Mouse (Mus musculus) kidney, adult 2 months (tissue): Measurements from ENCODE around the gene Wdr35. TPM values are rescaled to one million over a fixed set of nuclear protein-coding genes. Genes with fewer than 3 reads are reported as not detected.
"Not testable (repeated sequence)": the region's sequence is repeated elsewhere in the genome, so short reads cannot be mapped to it uniquely, and the experiment has no call there.

Source experiments
- DNase-seq: peaks from one replicate; pipeline ENCODE4 v3.0.0; 2021
- H3K27ac ChIP-seq: fragments of 200-500 bp; 2 replicates; pipeline ENCODE4 v1.5.1; 2012; ENCODE audit warnings: low read depth, low read length, control low read depth, inconsistent platforms; ENCODE audit not compliant: insufficient read depth
- H3K27me3 ChIP-seq: fragments of 200-500 bp; replicated peaks from 2 replicates; pipeline ENCODE4 v1.6.1; 2012; ENCODE audit warnings: mild to moderate bottlenecking, moderate library complexity, low read length, inconsistent platforms; ENCODE audit not compliant: control insufficient read depth, insufficient read depth
- H3K36me3 ChIP-seq: fragments of 200-500 bp; 2 replicates; pipeline ENCODE4 v1.6.1; 2012; ENCODE audit warnings: mild to moderate bottlenecking, moderate library complexity, low read length, inconsistent platforms; ENCODE audit not compliant: control insufficient read depth, insufficient read depth
- H3K4me1 ChIP-seq: fragments of 200-500 bp; 2 replicates; pipeline ENCODE4 v1.6.1; 2011; ENCODE audit warnings: low read length; ENCODE audit not compliant: control insufficient read depth, insufficient read depth
- H3K4me3 ChIP-seq: fragments of 200-500 bp; 2 replicates; pipeline ENCODE4 v1.5.1; 2011; ENCODE audit warnings: mild to moderate bottlenecking, low read depth, low read length, control low read depth; ENCODE audit not compliant: insufficient read depth
- CTCF ChIP-seq: fragments of 200-500 bp; conservative IDR thresholded peaks from 2 replicates; pipeline ENCODE4 v1.5.1; 2011; ENCODE audit warnings: low read depth, mild to moderate bottlenecking, control low read depth, low read length, moderate library complexity, mixed read lengths; ENCODE audit not compliant: insufficient read depth, insufficient read length
- POLR2A ChIP-seq: fragments of 200-500 bp; IDR thresholded peaks from one replicate; pipeline ENCODE4 v1.6.1; 2011; ENCODE audit warnings: low read depth, low read length, control low read depth
- WGBS: fragments of 180-500 bp; shearing (Covaris S2); methylation state at CpG from one replicate; pipeline ENCODE4 v1.1.7; 2018; 5-methylcytosine and 5-hydroxymethylcytosine counted together
- polyA plus RNA-seq: library from polyadenylated mRNA; depleted of rRNA; stranded (reverse); fragments of >200 nt; gene quantifications from 2 replicates; pipeline ENCODE4 v1.2.3, GENCODE M21; 2012; rRNA removed

The Wdr35 gene
- 5.3 and 6.0 TPM in 2 replicates for polyA plus RNA-seq

DNA sequence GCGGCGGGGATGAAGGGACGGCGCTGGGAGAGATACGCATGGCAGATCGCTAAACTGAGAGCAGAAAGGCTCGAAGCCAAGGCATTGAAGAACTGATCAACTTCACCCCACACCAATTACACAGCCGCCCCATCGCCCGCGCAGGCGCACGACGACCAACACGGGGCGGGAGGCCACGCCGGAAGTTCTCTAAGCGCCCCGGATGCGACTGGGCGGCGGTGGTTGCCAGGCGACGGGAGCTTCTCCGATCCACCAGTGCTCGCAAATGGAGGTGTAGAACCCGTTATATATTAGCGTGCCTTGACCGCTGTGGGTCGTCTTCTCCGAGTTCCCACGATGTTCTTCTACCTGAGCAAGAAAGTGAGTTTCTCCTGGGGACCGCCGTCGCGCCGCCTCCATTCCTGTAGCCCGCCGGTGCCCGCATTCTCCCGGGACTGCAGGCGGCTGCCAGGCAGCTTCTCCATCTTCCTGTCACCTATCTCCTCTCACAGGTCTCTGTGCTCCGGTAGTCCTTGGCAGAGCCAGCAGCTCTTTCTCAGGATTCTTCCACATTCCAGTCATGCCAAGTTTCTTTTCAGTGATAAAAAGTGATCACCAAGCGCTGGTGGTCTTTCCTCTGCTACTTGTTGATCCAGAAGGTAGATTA, at the start of gene Wdr35:
Gene Wdr35 (plus strand): TSS at position 73 of the 646 bp plus-strand sequence.
- peak; percentile 94 for DNase-seq
- under 1% methylated on average over 45 of the region's 45 CpGs for WGBS
- no peak for TF ChIP-seq CTCF
- TF ChIP-seq POLR2A: no peak
- H3K4me1 ChIP-seq: peaks cover 4% of the 10 kb centered on the region; the same call in 1 of the 2 replicates
- peaks cover 3% of the 10 kb centered on the region; the same call in 1 of the 2 replicates for H3K36me3 ChIP-seq
- H3K4me3 ChIP-seq: peak within 1 kb of the TSS; percentile 56
- H3K27ac ChIP-seq: no peak within 1 kb of the TSS
- no peaks in the 10 kb centered on the region for H3K27me3 ChIP-seq

DNA sequence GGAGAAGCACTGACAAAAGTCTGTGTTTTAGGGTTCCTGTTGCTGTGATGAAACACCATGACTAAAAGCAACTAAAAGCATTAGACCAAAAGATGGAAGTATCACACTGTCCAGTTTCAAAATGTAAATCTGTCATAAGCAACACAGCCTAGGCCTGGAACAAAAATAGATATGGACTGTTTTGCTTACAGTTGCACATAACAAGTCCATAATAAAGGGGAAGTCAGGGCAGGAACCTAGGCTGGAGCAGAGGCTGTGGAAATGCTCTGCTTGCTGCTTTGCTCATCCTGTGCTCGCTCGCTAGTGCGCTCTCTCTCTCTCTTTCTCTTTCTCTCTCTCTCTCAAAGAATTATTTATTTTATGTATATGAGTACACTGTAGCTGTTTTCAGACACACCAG, 46.0 kb upstream of the Wdr35 start:
- H3K27ac ChIP-seq: no peak overlapping the region
- peaks cover 19% of the 10 kb centered on the region; the same call in 1 of the 2 replicates for H3K4me1 ChIP-seq
- no peak overlapping the region for H3K4me3 ChIP-seq
- DNase-seq: no peak
- WGBS: 58% methylated on average over 3 of the region's 3 CpGs
- TF ChIP-seq POLR2A: no peak
- H3K27me3 ChIP-seq: no peaks in the 10 kb centered on the region
- peaks cover 2% of the 10 kb centered on the region for H3K36me3 ChIP-seq

DNA sequence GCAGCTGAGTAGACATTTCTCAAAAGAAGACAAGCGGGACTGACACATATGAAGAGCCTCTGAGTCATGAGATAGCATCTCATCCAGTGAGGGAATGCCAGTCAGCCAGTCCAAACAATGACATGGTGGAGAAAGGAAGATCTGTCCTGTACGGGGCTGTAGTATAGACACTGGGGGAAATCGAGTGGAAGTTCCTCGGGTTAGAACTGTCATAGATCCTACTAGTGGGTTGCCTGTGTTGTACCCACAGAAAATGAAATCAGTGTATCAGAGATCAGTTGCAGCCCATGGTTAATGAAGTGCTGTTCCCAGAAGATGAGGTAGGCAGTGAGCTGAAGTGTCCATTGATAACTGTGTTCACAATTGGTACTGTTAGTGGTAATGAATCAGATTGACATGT, 44.9 kb upstream of the Wdr35 start:
- H3K27ac ChIP-seq: no peak overlapping the region
- H3K36me3 ChIP-seq: peaks cover 5% of the 10 kb centered on the region
- peaks cover 15% of the 10 kb centered on the region; the same call in 1 of the 2 replicates for H3K4me1 ChIP-seq
- H3K27me3 ChIP-seq: no peaks in the 10 kb centered on the region
- H3K4me3 ChIP-seq: no peak overlapping the region
- no peak for TF ChIP-seq POLR2A
- no peak for TF ChIP-seq CTCF
- 65% methylated on average over 4 of the region's 4 CpGs for WGBS
- DNase-seq: no peak

DNA sequence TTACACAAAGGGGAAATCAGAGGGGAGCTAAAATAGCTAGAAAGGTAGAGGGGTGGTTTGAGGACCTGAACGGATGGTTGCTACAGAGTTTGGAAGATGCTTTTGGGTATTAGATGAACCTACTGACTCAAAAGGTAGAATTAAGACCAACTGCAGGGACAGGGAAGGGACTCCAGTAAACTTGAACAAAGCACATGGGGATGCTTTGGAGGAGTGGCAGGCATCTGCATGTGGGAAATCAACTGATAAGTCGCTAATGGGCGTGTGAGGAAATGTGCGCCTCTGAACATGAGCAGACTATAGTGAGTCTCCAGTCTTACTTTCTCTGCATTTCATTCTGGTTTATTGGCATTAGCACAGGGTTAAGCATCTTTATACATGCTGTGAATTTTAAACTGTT, 42.6 kb upstream of the Wdr35 start:
- WGBS: 61% methylated on average over 4 of the region's 4 CpGs
- TF ChIP-seq POLR2A (no peak), CTCF (no peak)
- no peaks in the 10 kb centered on the region for H3K27me3 ChIP-seq
- peaks cover 14% of the 10 kb centered on the region; the same call in 1 of the 2 replicates for H3K4me1 ChIP-seq
- H3K27ac ChIP-seq: no peak overlapping the region
- DNase-seq: no peak
- no peak overlapping the region for H3K4me3 ChIP-seq
- peaks cover 7% of the 10 kb centered on the region; the same call in 1 of the 2 replicates for H3K36me3 ChIP-seq

DNA sequence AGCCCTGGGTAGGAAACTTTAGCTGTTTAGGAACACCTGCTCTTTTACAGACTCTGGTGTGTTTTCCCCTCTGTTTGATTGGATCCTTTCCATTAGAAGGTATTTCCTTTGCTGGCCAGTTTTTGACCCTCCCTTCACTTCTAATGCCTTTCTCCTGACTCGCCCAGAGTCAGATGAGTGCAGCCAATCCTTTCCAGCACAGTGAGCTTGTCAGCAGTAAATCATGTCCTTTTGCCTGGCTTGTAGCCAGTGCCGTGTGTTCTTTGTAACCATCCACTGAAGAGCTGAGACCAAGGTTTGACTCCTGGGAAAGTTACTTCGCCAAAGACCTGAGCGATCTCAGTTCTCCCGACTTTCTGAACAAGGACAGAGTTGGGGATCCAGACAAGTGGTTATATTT, 38.3 kb upstream of the Wdr35 start:
- peaks cover 5% of the 10 kb centered on the region; the same call in 1 of the 2 replicates for H3K4me1 ChIP-seq
- H3K4me3 ChIP-seq: no peak overlapping the region
- DNase-seq: peak; percentile 94
- 18% methylated on average over 5 of the region's 5 CpGs for WGBS
- TF ChIP-seq CTCF (no peak), POLR2A (no peak)
- H3K27ac ChIP-seq: peak overlapping the region; percentile 46
- peaks cover 20% of the 10 kb centered on the region for H3K36me3 ChIP-seq
- H3K27me3 ChIP-seq: no peaks in the 10 kb centered on the region

DNA sequence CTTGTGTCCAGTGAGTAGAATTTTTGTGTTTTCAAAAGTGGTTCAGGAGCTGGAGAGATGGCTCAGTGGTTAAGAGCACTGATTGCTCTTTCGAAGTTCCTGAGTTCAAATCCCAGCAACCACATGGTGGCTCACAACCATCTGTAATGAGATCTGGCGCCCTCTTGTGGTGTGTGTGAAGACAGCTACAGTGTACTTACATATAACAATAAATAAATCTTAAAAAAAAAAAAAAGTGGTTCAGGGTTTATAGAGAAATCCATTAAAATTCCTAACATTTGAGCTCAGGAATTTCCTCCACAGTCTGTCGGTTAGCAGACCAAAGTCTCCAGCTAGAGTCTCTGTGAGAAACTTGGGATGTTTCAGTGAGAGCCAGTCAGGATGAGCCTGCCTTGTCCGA, 37.5 kb upstream of the Wdr35 start:
- H3K27ac ChIP-seq, H3K4me3 ChIP-seq, H3K27me3 ChIP-seq, H3K4me1 ChIP-seq: not testable (repeated sequence)
- H3K36me3 ChIP-seq: peaks cover 20% of the 10 kb centered on the region
- DNase-seq: peak; percentile 26
- 65% methylated on average over 4 of the region's 4 CpGs for WGBS
- 0 out of 2 replicates have a peak, but pooled peaks have one; percentile 15 for TF ChIP-seq CTCF

DNA sequence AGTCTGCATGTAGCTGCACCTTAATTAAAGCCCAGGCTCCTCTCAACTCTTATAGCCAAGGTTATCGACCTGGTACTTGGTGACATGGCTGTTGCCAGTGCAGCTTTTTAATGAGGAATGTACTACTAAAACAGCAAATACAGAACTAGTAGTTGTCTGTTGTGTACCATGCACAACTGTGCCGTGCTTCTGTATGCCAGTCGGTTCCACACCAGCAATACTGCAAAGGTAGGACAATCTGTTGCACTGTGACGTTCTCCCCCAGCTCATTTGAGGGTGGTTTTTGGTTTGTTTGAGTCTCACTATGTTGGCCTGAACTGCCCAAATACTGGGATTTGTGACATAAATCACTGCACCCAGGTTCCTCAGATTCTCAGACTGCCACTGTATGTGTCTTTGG, 34.2 kb upstream of the Wdr35 start:
- WGBS: 94% methylated on average over 4 of the region's 4 CpGs
- TF ChIP-seq POLR2A (no peak), CTCF (no peak)
- H3K27ac ChIP-seq: no peak overlapping the region
- no peak for DNase-seq
- H3K4me3 ChIP-seq: no peak overlapping the region
- H3K36me3 ChIP-seq: peaks cover 15% of the 10 kb centered on the region
- peaks cover 5% of the 10 kb centered on the region; the same call in 1 of the 2 replicates for H3K4me1 ChIP-seq
- H3K27me3 ChIP-seq: no peaks in the 10 kb centered on the region
